8 mouse cellular contexts compared by ENCODE assay signal in genomic region chr5:14807136-14807535, GRCm38 (mm10).
DNase-seq lines count a peak whose midpoint lies in the region; ATAC-seq and TF ChIP-seq lines count a peak whose summit lies in the region.

No protein-coding gene starts in this region.

- peak; percentile 93 for ATAC-seq in forebrain, embryonic 13.5 days
- ATAC-seq in kidney, embryonic 14.5 days (ENCODE audit: low FRiP score, low TSS enrichment), result peak; percentile 92
- ATAC-seq in liver, postnatal 0 days, result no peak

- H3K9ac ChIP-seq in forebrain, embryonic 13.5 days, result no peak overlapping the region
- no peak overlapping the region for H3K9ac ChIP-seq in kidney, embryonic 14.5 days (ENCODE audit: low read depth, low read length)
- no peak overlapping the region for H3K9ac ChIP-seq in liver, postnatal 0 days (replicated peaks)

- H3K4me2 ChIP-seq in forebrain, embryonic 13.5 days, result no peak overlapping the region
- H3K4me2 ChIP-seq in kidney, embryonic 14.5 days (replicated peaks; ENCODE audit: low read depth, low read length), result no peak overlapping the region
- H3K4me2 ChIP-seq in liver, postnatal 0 days (ENCODE audit: low read depth, low read length), result no peak overlapping the region

- WGBS in forebrain, embryonic 13.5 days, result 5% methylated on average over 6 of the region's 6 CpGs
- WGBS in kidney, embryonic 14.5 days, result 5% methylated on average over 6 of the region's 6 CpGs
- WGBS in liver, postnatal 0 days (ENCODE audit: insufficient replicate concordance), result 7% methylated on average over 6 of the region's 6 CpGs

- H3K9me3 ChIP-seq in forebrain, embryonic 13.5 days (replicated peaks), result no peaks in the 10 kb centered on the region
- H3K9me3 ChIP-seq in kidney, embryonic 14.5 days (ENCODE audit: control insufficient read depth, low read length), result no peaks in the 10 kb centered on the region
- H3K9me3 ChIP-seq in liver, postnatal 0 days (ENCODE audit: low read length), result no peaks in the 10 kb centered on the region

- no peaks in the 10 kb centered on the region for H3K36me3 ChIP-seq in forebrain, embryonic 13.5 days (ENCODE audit: poor library complexity, severe bottlenecking)
- no peaks in the 10 kb centered on the region for H3K36me3 ChIP-seq in kidney, embryonic 14.5 days (ENCODE audit: control insufficient read depth, insufficient read depth, low read length)
- H3K36me3 ChIP-seq in liver, postnatal 0 days (replicated peaks; ENCODE audit: insufficient read depth, low read length), result no peaks in the 10 kb centered on the region

- peak; percentile 55 for TF ChIP-seq CTCF in liver, postnatal 0 days (IDR thresholded peaks at IDR 0.05; ENCODE audit: low read depth)

- peak; percentile 4 for DNase-seq in ovary, adult 18-20 months (ENCODE audit: low spot score)
- no peak for DNase-seq in ovary, postnatal 10 days (ENCODE audit: low spot score)
- peak; percentile 17 for DNase-seq in c-Kit-positive CD71-positive TER-119-negative erythroid progenitor cells, embryonic 14.5 days (ENCODE audit: low read depth)
- DNase-seq in liver, postnatal 0 days, result peak; percentile 25
- DNase-seq in ovary, postnatal 36 days (ENCODE audit: low spot score), result peak; percentile 20
- DNase-seq in thymus, postnatal 36 days, result no peak

- H3K27ac ChIP-seq in forebrain, embryonic 13.5 days, result no peak overlapping the region
- no peak overlapping the region for H3K27ac ChIP-seq in kidney, embryonic 14.5 days (ENCODE audit: low read depth, low read length)
- H3K27ac ChIP-seq in liver, postnatal 0 days (ENCODE audit: low read depth), result no peak overlapping the region

- no peaks in the 10 kb centered on the region for H3K27me3 ChIP-seq in forebrain, embryonic 13.5 days
- H3K27me3 ChIP-seq in kidney, embryonic 14.5 days (ENCODE audit: control insufficient read depth, insufficient read depth, low read length), result no peaks in the 10 kb centered on the region
- no peaks in the 10 kb centered on the region for H3K27me3 ChIP-seq in liver, postnatal 0 days (ENCODE audit: insufficient read depth, low read length)

- H3K4me3 ChIP-seq in forebrain, embryonic 13.5 days, result no peak overlapping the region
- no peak overlapping the region for H3K4me3 ChIP-seq in kidney, embryonic 14.5 days (ENCODE audit: low read length)
- H3K4me3 ChIP-seq in liver, postnatal 0 days (ENCODE audit: low read depth, low read length), result no peak overlapping the region

- no peaks in the 10 kb centered on the region for H3K4me1 ChIP-seq in forebrain, embryonic 13.5 days
- no peaks in the 10 kb centered on the region for H3K4me1 ChIP-seq in kidney, embryonic 14.5 days (ENCODE audit: control insufficient read depth, insufficient read depth, low read length)
- no peaks in the 10 kb centered on the region for H3K4me1 ChIP-seq in liver, postnatal 0 days (ENCODE audit: insufficient read depth)

- TF ChIP-seq EP300 in liver, postnatal 0 days (IDR thresholded peaks at IDR 0.05; ENCODE audit: low read depth), result no peak

Comparison
In these comparisons a context has a peak if more than half of its experiments do, and no peak if none do; other contexts are left out.
1. DNase-seq: peak in ovary, adult 18-20 months (single experiment), c-Kit-positive CD71-positive TER-119-negative erythroid progenitor cells, embryonic 14.5 days (single experiment), liver, postnatal 0 days (single experiment) and ovary, postnatal 36 days (single experiment); none in ovary, postnatal 10 days (single experiment) and thymus, postnatal 36 days (0 of 2).